Mouse (Mus musculus) heart, postnatal 25 days (tissue): Measurements from ENCODE around the gene Fam208a. TPM values are rescaled to one million over a fixed set of nuclear protein-coding genes. Genes with fewer than 3 reads are reported as not detected.

Source experiments
- microRNA-seq: library from miRNA; unstranded; fragments of <30 nt; microRNA quantifications from one replicate; pipeline ENCODE4 v1.2.0, GENCODE M21; 2022
- total RNA-seq, 2 experiments: library from RNA; stranded (reverse); gene quantifications; 2 replicates each; pipeline ENCODE4 v1.2.3; 2021

Gene Fam208a
- total RNA-seq, 2 experiments from 2014 or later = 10.2 to 12.4 TPM

Small RNA genes within 50 kb of the gene (microRNA-seq; reads per million reads assigned to microRNA genes)
- not detected for gene Gm23633

Other genes with a start within 250 kb of the Fam208a start
- gene Ccdc66, start 79.6 kb downstream of the Fam208a start, total RNA-seq = 1 to 10 TPM; 9.6 TPM
- under 1 TPM; 0.68 to 0.98 TPM for gene Erc2, start 193.6 kb downstream of the Fam208a start, total RNA-seq